Mouse (Mus musculus): Measurements from ENCODE around the gene Acss1. TPM values are rescaled to one million over a fixed set of nuclear protein-coding genes. Genes with fewer than 3 reads are reported as not detected.

The Acss1 gene
- polyA plus RNA-seq, 1 experiment from 2014 or later, result 13.4 TPM

DNA sequence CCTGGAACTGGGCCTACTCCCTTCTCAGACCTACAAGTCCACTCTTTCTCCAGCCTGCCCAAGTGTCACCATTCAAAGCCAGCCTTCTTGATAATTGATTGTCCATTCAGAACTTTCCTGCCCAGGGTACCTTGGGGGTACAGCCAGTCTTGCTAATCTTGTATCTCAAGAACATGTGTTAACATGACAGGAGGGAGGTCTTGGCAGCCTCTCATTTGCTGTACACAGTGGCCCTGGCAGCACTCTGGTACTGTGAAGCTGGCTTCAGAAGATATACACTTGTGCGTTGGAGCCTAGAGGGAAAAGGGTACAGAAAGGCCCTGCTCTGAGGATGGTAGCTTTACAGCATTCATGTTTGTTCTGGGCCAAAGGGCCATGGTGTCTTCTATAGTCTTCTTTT, 92.0 kb downstream of the Acss1 start:
- no peak for ATAC-seq
- 88% methylated on average over 1 of the region's 1 CpGs for whole genome bisulfite sequencing
- Histone ChIP-seq H3K9ac (replicated peaks; ENCODE audit: low read depth) (no peak overlapping the region), H3K27me3 (replicated peaks; ENCODE audit: insufficient read depth, low read length) (no peaks in the 10 kb centered on the region), H3K4me3 (ENCODE audit: low read depth, low read length) (no peak overlapping the region), H3K4me2 (replicated peaks; ENCODE audit: low read depth, low read length) (no peak overlapping the region), H3K4me1 (ENCODE audit: insufficient read depth, low read depth, low read length) (no peaks in the 10 kb centered on the region), H3K36me3 (ENCODE audit: insufficient read depth, low read length) (no peaks in the 10 kb centered on the region), H3K9me3 (ENCODE audit: low read length) (no peaks in the 10 kb centered on the region), H3K27ac (ENCODE audit: low read length) (no peak overlapping the region)
- TF ChIP-seq EP300 (IDR thresholded peaks at IDR 0.05) (no peak), CTCF (IDR thresholded peaks at IDR 0.05) (no peak)
- DNase-seq (ENCODE audit: low spot score), result no peak

DNA sequence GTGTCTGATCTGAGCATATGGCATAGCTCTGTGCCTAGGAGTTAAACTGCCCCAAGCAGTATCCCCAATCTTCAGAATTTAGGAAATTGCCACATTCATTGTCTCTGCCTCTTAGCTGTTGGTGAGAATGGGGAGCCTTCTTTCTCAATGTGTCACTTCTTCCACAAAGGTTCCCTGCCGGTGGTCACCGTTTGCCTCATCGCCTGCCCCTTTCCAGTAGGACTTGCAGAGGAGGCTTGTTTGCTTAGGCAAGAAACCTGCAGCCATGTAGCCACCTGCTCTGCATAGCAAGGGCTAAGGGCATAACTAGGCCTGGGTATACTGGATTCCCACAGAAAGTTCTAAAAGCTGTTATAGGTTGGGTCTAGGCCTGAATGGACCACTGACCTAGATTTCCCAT, 95.8 kb downstream of the Acss1 start:
- DNase-seq (ENCODE audit: low spot score) (no peak), ATAC-seq (no peak)
- Histone ChIP-seq H3K4me3 (ENCODE audit: low read depth, low read length) (no peak overlapping the region), H3K9ac (replicated peaks; ENCODE audit: low read depth) (no peak overlapping the region), H3K27ac (ENCODE audit: low read length) (no peak overlapping the region), H3K36me3 (ENCODE audit: insufficient read depth, low read length) (no peaks in the 10 kb centered on the region), H3K4me1 (ENCODE audit: insufficient read depth, low read depth, low read length) (no peaks in the 10 kb centered on the region), H3K4me2 (replicated peaks; ENCODE audit: low read depth, low read length) (no peak overlapping the region), H3K9me3 (ENCODE audit: low read length) (no peaks in the 10 kb centered on the region), H3K27me3 (replicated peaks; ENCODE audit: insufficient read depth, low read length) (no peaks in the 10 kb centered on the region)
- TF ChIP-seq CTCF (IDR thresholded peaks at IDR 0.05) (no peak), EP300 (IDR thresholded peaks at IDR 0.05) (no peak)
- WGBS, result 87% methylated on average over 3 of the region's 3 CpGs

DNA sequence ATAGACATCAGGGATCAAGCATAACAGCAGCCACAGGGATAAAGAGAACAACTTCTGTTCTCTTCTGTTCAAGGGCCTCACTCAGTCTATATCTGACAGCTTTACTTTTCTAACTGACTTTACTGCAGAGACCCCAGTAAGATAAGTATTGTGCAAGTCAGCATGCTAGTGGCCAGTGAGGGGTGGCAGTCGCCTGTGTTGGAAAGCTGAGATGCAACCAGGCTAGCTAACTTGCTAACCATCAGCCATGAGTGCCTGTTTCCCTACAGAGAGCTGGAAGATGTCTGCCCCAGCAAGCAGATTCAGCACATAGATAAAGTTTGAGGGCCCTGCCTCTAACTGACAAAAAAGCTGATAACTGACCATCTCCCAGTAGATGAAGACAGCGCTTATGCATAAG, 97.5 kb downstream of the Acss1 start:
- Histone ChIP-seq H3K4me3 (ENCODE audit: low read depth, low read length) (no peak overlapping the region), H3K36me3 (ENCODE audit: insufficient read depth, low read length) (no peaks in the 10 kb centered on the region), H3K9me3 (ENCODE audit: low read length) (no peaks in the 10 kb centered on the region), H3K9ac (replicated peaks; ENCODE audit: low read depth) (no peak overlapping the region), H3K4me1 (ENCODE audit: insufficient read depth, low read depth, low read length) (no peaks in the 10 kb centered on the region), H3K27me3 (replicated peaks; ENCODE audit: insufficient read depth, low read length) (no peaks in the 10 kb centered on the region), H3K4me2 (replicated peaks; ENCODE audit: low read depth, low read length) (no peak overlapping the region), H3K27ac (ENCODE audit: low read length) (no peak overlapping the region)
- DNase-seq (ENCODE audit: low spot score) (no peak), ATAC-seq (no peak)
- WGBS, result 78% methylated on average over 2 of the region's 2 CpGs
- TF ChIP-seq EP300 (IDR thresholded peaks at IDR 0.05), result no peak
- TF ChIP-seq CTCF (IDR thresholded peaks at IDR 0.05), result no peak

DNA sequence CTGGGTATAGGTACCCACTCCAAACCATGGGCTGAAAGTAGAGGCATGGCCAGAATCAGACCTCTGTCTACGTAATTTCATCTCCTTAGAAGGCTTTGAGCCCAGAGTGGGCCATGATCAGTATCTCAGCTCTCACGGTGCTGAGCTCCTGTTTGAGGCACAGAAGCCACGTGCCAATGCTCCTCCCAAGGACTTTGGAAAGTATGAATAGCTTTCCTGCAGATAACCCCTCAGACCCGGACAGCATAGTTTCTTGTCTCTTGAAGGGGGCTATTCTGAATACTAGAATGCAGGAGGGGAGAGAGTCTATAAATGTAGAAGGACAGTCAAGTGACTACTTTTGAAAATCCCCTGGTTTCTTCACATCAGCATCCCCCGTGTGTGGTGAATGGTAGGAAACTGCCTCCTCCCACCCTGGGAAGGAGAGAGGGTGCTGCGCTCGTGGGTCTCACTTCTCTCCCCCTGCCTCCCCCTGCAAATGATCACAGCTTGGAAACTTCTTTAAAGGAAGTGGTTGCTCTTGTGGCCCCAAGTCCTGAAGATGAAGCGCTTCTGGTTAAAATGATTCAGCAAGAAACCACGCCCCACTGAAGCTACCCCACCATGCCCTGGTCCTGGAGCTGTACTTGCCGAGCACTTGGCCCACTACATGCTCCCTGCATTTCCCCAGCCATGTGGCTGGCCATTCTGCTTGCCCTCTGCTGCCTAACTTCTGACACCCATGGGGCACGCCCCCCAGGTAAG, 98.3 kb downstream of the Acss1 start, which contains the start of gene Cst7:
Cst7 (plus strand) TSS at position 569 of the 744 bp plus-strand sequence.
- no peak for ATAC-seq
- no peaks in the 10 kb centered on the region for H3K9me3 ChIP-seq (ENCODE audit: low read length)

More for the DNA sequence above, 98.3 kb downstream of the Acss1 start, which contains the start of gene Cst7:
- Histone ChIP-seq H3K27ac (ENCODE audit: low read length) (no peak within 1 kb of the TSS), H3K36me3 (ENCODE audit: insufficient read depth, low read length) (no peaks in the 10 kb centered on the region), H3K27me3 (replicated peaks; ENCODE audit: insufficient read depth, low read length) (no peaks in the 10 kb centered on the region), H3K4me2 (replicated peaks; ENCODE audit: low read depth, low read length) (no peak within 1 kb of the TSS), H3K4me1 (ENCODE audit: insufficient read depth, low read depth, low read length) (no peaks in the 10 kb centered on the region), H3K4me3 (ENCODE audit: low read depth, low read length) (no peak within 1 kb of the TSS), H3K9ac (replicated peaks; ENCODE audit: low read depth) (no peak within 1 kb of the TSS)
- no peak for DNase-seq (ENCODE audit: low spot score)
- TF ChIP-seq EP300 (IDR thresholded peaks at IDR 0.05), result no peak
- TF ChIP-seq CTCF (IDR thresholded peaks at IDR 0.05), result no peak
- 61% methylated on average over 11 of the region's 11 CpGs for WGBS

Other genes with a start within 250 kb of the Acss1 start
- gene Zfp442, start 217.0 kb downstream of the Acss1 start, polyA plus RNA-seq (2015; fragmentation: Nextera tagmentation; extraction: Ambion mirVana), result 2.1 and 2.7 TPM in 2 replicates
- gene Zfp345, start 183.4 kb downstream of the Acss1 start, polyA plus RNA-seq (2015; fragmentation: Nextera tagmentation; extraction: Ambion mirVana), result not detected in 2 replicates
- gene Cst7, start 98.1 kb downstream of the Acss1 start, polyA plus RNA-seq (2015; fragmentation: Nextera tagmentation; extraction: Ambion mirVana), result 0.32 and 0.46 TPM in 2 replicates
- gene Apmap, start 59.9 kb downstream of the Acss1 start, polyA plus RNA-seq (2015; fragmentation: Nextera tagmentation; extraction: Ambion mirVana), result 44.1 and 50.7 TPM in 2 replicates
- not detected in 2 replicates for gene Vsx1, start 20.9 kb upstream of the Acss1 start, polyA plus RNA-seq (2015; fragmentation: Nextera tagmentation; extraction: Ambion mirVana)
- 10.1 and 11.2 TPM in 2 replicates for gene Entpd6, start 80.5 kb upstream of the Acss1 start, polyA plus RNA-seq (2015; fragmentation: Nextera tagmentation; extraction: Ambion mirVana)
- 43.5 and 56.6 TPM in 2 replicates for gene Pygb, start 118.2 kb upstream of the Acss1 start, polyA plus RNA-seq (2015; fragmentation: Nextera tagmentation; extraction: Ambion mirVana)
- 56.5 and 57.3 TPM in 2 replicates for gene Abhd12, start 236.2 kb upstream of the Acss1 start, polyA plus RNA-seq (2015; fragmentation: Nextera tagmentation; extraction: Ambion mirVana)
- gene Gins1, start 236.9 kb upstream of the Acss1 start, polyA plus RNA-seq (2015; fragmentation: Nextera tagmentation; extraction: Ambion mirVana), result 4.4 and 6.1 TPM in 2 replicates